Mouse (Mus musculus) CH12.LX (cell line): ENCODE results near the gene Nr1h4.

Experiments used
- CTCF ChIP-seq, 2 experiments: IDR thresholded peaks in 1 of 2; conservative IDR thresholded peaks in 1 of 2; 2 replicates each; pipeline ENCODE4 v1.5.1; 2011 to 2012; ENCODE audit warnings: low read depth in 2 of 2, low read length in 2 of 2, improper control_type of control experiment in 1 of 2, inconsistent platforms in 1 of 2, mild to moderate bottlenecking in 1 of 2, moderate library complexity in 1 of 2
- USF2 ChIP-seq: conservative IDR thresholded peaks from 2 replicates; pipeline ENCODE4 v1.6.1; 2011; ENCODE audit warnings: low read depth, low read length, improper control_type of control experiment

- TF ChIP-seq CTCF (conservative IDR thresholded peaks at IDR 0.05 in 1 of 2, IDR thresholded peaks at IDR 0.05 in 1 of 2; ENCODE audit: low read depth in 2 of 2, low read length in 2 of 2) (no peak), USF2 (no peak)
Measured at GRCm38 (mm10) chr10:89484907-89485306, 48.5 kb downstream of the Nr1h4 start.
